Mouse (Mus musculus): Measurements from ENCODE around the gene Klf7. TPM values are rescaled to one million over a fixed set of nuclear protein-coding genes. Genes with fewer than 3 reads are reported as not detected.

Gene Klf7
- total RNA-seq, 2 experiments from 2014 or later, result 15.3 to 19.1 TPM

DNA sequence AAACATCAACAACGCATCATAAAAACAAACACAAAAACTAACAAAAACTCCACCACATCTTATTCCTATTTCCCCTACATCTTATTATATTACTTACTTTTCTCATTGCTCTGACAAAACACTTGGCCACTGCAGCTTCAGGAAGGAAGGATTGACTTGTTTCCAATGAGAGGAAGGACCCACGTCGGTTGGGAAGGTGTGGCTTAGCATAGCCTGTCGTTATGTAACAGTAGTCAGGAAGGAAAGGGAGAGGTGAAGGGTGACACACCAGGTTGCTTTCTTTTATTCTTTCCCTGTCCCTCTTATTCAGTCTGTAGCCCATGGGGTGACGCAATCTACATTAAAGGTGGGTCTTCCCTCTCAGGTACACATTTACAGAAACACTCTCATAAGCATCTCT lies 129.6 kb downstream of the Klf7 start:
- DNase-seq (ENCODE audit: low spot score in 2 of 2), result no peak

DNA sequence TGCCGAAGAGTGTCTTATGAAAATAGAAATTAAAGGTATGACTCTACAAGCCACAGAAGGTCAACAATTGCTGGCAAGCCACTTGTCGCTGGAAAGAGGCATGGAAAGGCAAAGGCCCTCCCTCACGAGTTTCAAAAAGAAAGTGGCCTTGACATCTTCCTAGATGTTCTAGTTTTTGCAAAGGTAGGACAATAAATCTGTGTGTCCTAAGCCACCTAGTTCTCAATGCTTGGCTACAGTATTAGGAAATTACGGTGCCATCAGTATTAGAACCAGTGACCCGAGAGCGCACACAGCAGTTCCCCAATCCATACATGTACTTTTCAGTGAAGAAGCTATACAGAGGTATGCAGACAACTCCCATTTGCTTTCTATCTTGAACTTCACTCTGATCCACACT lies 131.7 kb downstream of the Klf7 start:
- no peak for DNase-seq (ENCODE audit: low spot score in 2 of 2)

DNA sequence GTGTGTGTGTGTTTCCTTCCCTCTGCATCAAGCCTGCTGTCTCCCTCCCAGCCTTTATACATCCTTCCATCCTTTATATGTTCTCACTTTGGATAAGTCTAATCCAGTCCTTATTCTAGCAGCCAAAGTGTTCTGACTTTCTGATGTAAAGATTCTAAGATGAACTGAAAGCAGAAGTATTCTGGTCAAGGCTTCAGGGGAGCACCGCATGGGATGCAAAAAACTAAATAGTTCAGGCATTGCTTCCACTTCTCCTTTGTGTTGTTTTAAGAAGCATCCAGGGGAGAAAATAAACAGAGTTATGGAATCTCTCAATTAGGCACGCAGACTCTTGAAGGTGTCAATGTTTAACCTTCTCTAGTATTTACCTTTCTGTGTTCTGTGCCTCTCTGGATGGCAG lies 141.3 kb downstream of the Klf7 start:
- DNase-seq (ENCODE audit: low spot score in 2 of 2), result no peak

Small RNA genes lying within 50 kb of the gene (microRNA-seq; reads per million reads assigned to microRNA genes)
- gene Mir6899 (ENCODE audit: borderline number of aligned reads in 2 of 2), result 0 to 0.95 reads per million in 2 experiments

Measured in adrenal gland, adult 18-20 months (tissue).